10 mouse cellular contexts compared by ENCODE assay signal in the genomic region with DNA sequence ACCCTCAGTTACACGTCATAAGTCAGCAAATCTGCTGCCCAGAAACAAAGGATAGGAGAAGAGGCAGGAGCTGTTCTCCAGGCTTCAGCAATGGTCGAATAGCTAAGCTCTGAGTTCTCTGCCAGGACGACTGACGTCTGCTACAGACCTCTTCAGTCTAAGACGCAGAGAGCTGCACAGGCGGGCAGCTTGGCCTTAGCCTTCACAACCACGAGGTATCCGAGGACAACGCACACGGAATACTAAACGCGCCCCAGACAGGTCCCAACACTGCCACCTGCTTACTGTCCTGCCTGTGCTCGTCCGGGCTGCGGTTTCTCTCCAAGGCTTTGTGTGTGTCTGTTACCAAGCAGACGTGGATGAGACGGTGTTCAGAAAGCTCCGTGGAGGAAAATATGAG. TPM values are rescaled to one million over a fixed set of nuclear protein-coding genes. Genes with fewer than 3 reads are reported as not detected.
DNase-seq lines count a peak whose midpoint lies in the region; ATAC-seq lines count a peak whose summit lies in the region.
"Had no signal": no experiment of that assay in that cellular context is flagged by ENCODE, and none has a peak within 500 bp of the region (broad histone marks: within the 10 kb centered on the region; RNA-seq: fewer than 3 reads in every experiment).

No protein-coding gene starts in this region.

- peak overlapping the region; percentile 83 for H3K27ac ChIP-seq in hindbrain, embryonic 16.5 days (ENCODE audit: low read depth, low read length)
- H3K27ac ChIP-seq in midbrain, embryonic 11.5 days (ENCODE audit: low read depth, low read length) = peak overlapping the region; percentile 45; the same call in 1 of the 2 replicates
- H3K27ac ChIP-seq: stomach, embryonic 15.5 days had no signal

- no peak overlapping the region for H3K4me3 ChIP-seq in hindbrain, embryonic 16.5 days (ENCODE audit: low read length)
- no peak overlapping the region for H3K4me3 ChIP-seq in midbrain, embryonic 11.5 days (ENCODE audit: low read depth, low read length)
- H3K4me3 ChIP-seq: stomach, embryonic 15.5 days had no signal

- H3K4me2 ChIP-seq in hindbrain, embryonic 16.5 days (ENCODE audit: low read length) = peak overlapping the region; percentile 13
- no peak overlapping the region for H3K4me2 ChIP-seq in midbrain, embryonic 11.5 days
- H3K4me2 ChIP-seq: stomach, embryonic 15.5 days had no signal

- no peaks in the 10 kb centered on the region for H3K27me3 ChIP-seq in hindbrain, embryonic 16.5 days (replicated peaks; ENCODE audit: control insufficient read depth, insufficient read depth, low read length)
- no peaks in the 10 kb centered on the region for H3K27me3 ChIP-seq in midbrain, embryonic 11.5 days (ENCODE audit: control insufficient read depth, insufficient read depth, low read length)
- H3K27me3 ChIP-seq: stomach, embryonic 15.5 days had no signal

- peak overlapping the region; percentile 36 for H3K9ac ChIP-seq in hindbrain, embryonic 16.5 days (ENCODE audit: low read depth, low read length)
- peak overlapping the region; percentile 12; the same call in 1 of the 2 replicates for H3K9ac ChIP-seq in midbrain, embryonic 11.5 days (ENCODE audit: low read length)
- H3K9ac ChIP-seq: stomach, embryonic 15.5 days had no signal

- no peaks in the 10 kb centered on the region for H3K9me3 ChIP-seq in hindbrain, embryonic 16.5 days (ENCODE audit: control insufficient read depth, low read length)
- H3K9me3 ChIP-seq in midbrain, embryonic 11.5 days (ENCODE audit: control insufficient read depth, low read length) = no peaks in the 10 kb centered on the region
- H3K9me3 ChIP-seq: stomach, embryonic 15.5 days had no signal

- H3K4me1 ChIP-seq in hindbrain, embryonic 16.5 days (ENCODE audit: control insufficient read depth, insufficient read depth, low read depth, low read length) = peaks cover 13% of the 10 kb centered on the region
- peaks cover 12% of the 10 kb centered on the region for H3K4me1 ChIP-seq in midbrain, embryonic 11.5 days (ENCODE audit: control insufficient read depth, insufficient read depth, low read length)
- H3K4me1 ChIP-seq: stomach, embryonic 15.5 days had no signal

- DNase-seq in adrenal gland, postnatal 36 days = peak; percentile 51 to 58
- peak; percentile 67 to 68 for DNase-seq in cerebellum, postnatal 10 days
- DNase-seq in midbrain, embryonic 11.5 days (ENCODE audit: low spot score, missing footprints) = peak; percentile 89
- no peak for DNase-seq in retina, postnatal 1 day
- DNase-seq in spleen, adult 12 weeks (ENCODE audit: low spot score) = no peak
- DNase-seq: gastrocnemius, postnatal 36 days had no signal

- 18% methylated on average over 18 of the region's 18 CpGs for WGBS in hindbrain, embryonic 16.5 days
- 45% methylated on average over 18 of the region's 18 CpGs for WGBS in midbrain, embryonic 11.5 days

- H3K36me3 ChIP-seq in hindbrain, embryonic 16.5 days (ENCODE audit: control insufficient read depth, insufficient read depth, low read length) = no peaks in the 10 kb centered on the region
- no peaks in the 10 kb centered on the region for H3K36me3 ChIP-seq in midbrain, embryonic 11.5 days (ENCODE audit: control insufficient read depth, insufficient read depth, low read length)
- H3K36me3 ChIP-seq: stomach, embryonic 15.5 days had no signal

- peak; percentile 92 for ATAC-seq in hindbrain, embryonic 16.5 days
- ATAC-seq in midbrain, embryonic 11.5 days (ENCODE audit: low FRiP score) = peak; percentile 90
- no peak for ATAC-seq in inflammation-experienced regulatory T-cells, adult 6 months
- ATAC-seq in granulocyte monocyte progenitor cell, adult 5-6 weeks (replicated peaks; ENCODE audit: poor library complexity, severe bottlenecking) = no peak

RNA-seq across cellular contexts. Expression of gene Kifc3, which starts 26.8 kb away (rescaled TPM):
- total RNA-seq in adrenal gland, postnatal 36 days (2021) = 100 to 1,000 TPM; 110 to 163 TPM
- polyA plus RNA-seq in hindbrain, embryonic 16.5 days (2015; fragmentation: Nextera tagmentation; extraction: Ambion mirVana) = 24.0 and 27.7 TPM in 2 replicates
- 2.3 and 3.6 TPM in 2 replicates for polyA plus RNA-seq in midbrain, embryonic 11.5 days (2014; fragmentation: Nextera tagmentation; extraction: Ambion mirVana)
- 1 to 10 TPM in 1 of 3 experiments, under 1 TPM in 1, not detected in 1; 0.40 to 1.1 TPM for polyA plus RNA-seq in inflammation-experienced regulatory T-cells, adult 6 months (2017; shearing (Covaris generic))
- total RNA-seq in granulocyte monocyte progenitor cell, adult 5-6 weeks (2014; fragmentation: Nextera tagmentation) = 0.26 and 1.1 TPM in 2 replicates
- 3.2 and 4.1 TPM in 2 replicates for total RNA-seq in granulocyte monocyte progenitor cell, adult 5-6 weeks (2017)

Comparison
In these comparisons a context has a peak if more than half of its experiments do, and no peak if none do; other contexts are left out.
1. DNase-seq: peak in adrenal gland, postnatal 36 days (2 of 2), cerebellum, postnatal 10 days (2 of 2) and midbrain, embryonic 11.5 days (single experiment); none in retina, postnatal 1 day (single experiment) and spleen, adult 12 weeks (single experiment).
2. ATAC-seq: peak in hindbrain, embryonic 16.5 days (single experiment) and midbrain, embryonic 11.5 days (single experiment); none in inflammation-experienced regulatory T-cells, adult 6 months (single experiment) and granulocyte monocyte progenitor cell, adult 5-6 weeks (single experiment).